Mouse (Mus musculus): Measurements from ENCODE around the gene Maff. TPM values are rescaled to one million over a fixed set of nuclear protein-coding genes. Genes with fewer than 3 reads are reported as not detected.

Gene Maff
- 0.77 and 1.1 TPM in 2 replicates for polyA plus RNA-seq (2012; rRNA removed)

DNA sequence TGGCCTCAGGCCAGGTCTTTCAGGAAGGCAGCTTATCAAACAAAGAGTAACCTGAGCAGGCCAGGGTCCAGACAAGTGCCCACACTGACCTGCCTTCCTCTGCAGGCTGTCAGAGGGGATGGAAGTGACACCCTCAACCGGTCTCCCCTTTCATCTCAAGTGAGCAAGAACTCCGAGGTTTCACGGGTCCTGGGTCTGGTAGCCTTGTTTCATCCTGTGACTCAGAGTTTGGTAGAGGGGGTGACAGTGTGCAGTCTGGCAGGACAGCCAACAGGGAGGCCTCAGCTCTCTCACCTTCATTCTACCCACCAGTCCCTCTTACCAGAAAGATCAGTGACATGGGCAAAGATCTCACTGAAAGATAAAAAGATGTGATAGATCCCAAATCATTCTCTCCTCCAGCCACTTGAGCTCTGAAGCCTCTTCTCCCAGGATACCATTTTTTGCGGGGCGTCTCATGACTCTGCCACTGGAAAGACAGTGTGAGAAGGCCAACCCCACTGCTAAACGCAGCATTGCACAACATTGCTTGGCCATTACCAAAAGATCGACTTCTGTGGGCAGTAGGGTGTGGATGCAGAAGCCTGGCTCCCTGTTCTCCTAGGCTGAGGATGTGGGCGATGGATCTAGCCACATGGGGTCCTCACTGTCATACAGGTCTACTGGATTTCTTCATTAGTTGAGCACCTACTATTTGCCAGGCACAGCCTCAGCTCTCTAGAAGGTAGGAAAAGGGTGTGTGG lies at the start of gene Maff:
Gene Maff, plus strand, starts transcription at position 571 of the 743 bp plus-strand sequence.
- no peaks in the 10 kb centered on the region for H3K27me3 ChIP-seq (ENCODE audit: control insufficient read depth, insufficient read depth, low read length)
- peaks cover 14% of the 10 kb centered on the region for H3K4me1 ChIP-seq (ENCODE audit: control insufficient read depth, insufficient read depth, low read length)
- H3K27ac ChIP-seq (ENCODE audit: control insufficient read depth, insufficient read depth, low read depth, low read length), result no peak within 1 kb of the TSS
- TF ChIP-seq CTCF (IDR thresholded peaks at IDR 0.05; ENCODE audit: control insufficient read depth, insufficient read depth, insufficient replicate concordance, low read depth, low read length) (no peak), POLR2A (IDR thresholded peaks at IDR 0.05; ENCODE audit: control insufficient read depth, low read depth, low read length) (no peak)
- H3K36me3 ChIP-seq (ENCODE audit: control insufficient read depth, insufficient read depth, low read length), result no peaks in the 10 kb centered on the region
- H3K4me3 ChIP-seq (ENCODE audit: control insufficient read depth, low read depth, low read length), result peak within 1 kb of the TSS; percentile 84

DNA sequence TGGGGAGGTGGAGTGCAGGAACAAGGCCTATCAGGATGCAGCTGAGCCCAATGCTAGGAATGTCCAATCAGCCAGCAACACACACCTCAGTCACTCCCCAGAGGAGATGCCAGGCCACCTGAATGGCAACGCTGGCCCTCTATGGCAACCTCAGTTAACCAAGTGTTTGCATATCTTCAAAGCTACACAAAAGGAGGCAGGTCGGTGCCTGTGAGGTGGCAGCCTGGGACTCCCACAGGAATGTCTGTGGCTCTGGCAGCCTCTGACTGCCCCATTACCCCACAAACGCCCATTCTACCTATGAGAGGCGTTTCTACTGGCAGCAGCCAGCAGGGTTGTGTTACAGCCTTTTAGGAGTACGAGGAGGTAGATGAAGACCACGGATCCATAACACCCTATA lies 47.9 kb upstream of the Maff start:
- no peaks in the 10 kb centered on the region for H3K27me3 ChIP-seq (ENCODE audit: control insufficient read depth, insufficient read depth, low read length)
- TF ChIP-seq POLR2A (IDR thresholded peaks at IDR 0.05; ENCODE audit: control insufficient read depth, low read depth, low read length), result no peak
- H3K36me3 ChIP-seq (ENCODE audit: control insufficient read depth, insufficient read depth, low read length), result no peaks in the 10 kb centered on the region
- no peaks in the 10 kb centered on the region for H3K4me1 ChIP-seq (ENCODE audit: control insufficient read depth, insufficient read depth, low read length)
- no peak overlapping the region for H3K27ac ChIP-seq (ENCODE audit: control insufficient read depth, insufficient read depth, low read depth, low read length)
- no peak overlapping the region for H3K4me3 ChIP-seq (ENCODE audit: control insufficient read depth, low read depth, low read length)

DNA sequence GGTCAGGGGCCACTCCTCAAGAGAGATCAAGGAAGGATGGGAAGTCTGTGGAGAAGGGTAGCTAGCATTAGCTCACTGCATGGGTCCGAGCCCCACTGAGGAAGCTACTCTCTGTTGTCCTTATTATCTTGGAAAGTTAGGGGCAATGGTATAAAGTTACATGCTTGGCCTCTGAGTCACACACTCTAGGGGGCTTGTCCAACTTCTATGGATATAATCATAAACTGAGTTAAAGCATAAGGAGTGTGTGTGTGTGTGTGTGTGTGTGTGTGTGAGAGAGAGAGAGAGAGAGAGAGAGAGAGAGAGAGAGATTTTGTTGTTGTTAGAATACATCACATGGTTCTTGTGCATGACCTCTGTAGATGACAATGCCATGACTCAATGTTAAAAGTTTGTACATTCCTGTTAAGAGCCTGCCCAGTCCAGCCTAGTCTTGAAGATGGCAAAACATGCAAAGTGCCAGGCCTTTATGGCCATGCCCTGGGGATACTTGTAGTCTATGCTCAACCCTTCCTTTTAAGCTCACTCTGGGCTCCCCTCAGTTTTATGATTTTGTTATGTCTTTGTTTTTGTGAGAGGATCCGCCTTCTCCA lies 46.8 kb upstream of the Maff start:
- Histone ChIP-seq H3K27ac (ENCODE audit: control insufficient read depth, insufficient read depth, low read depth, low read length) (no peak overlapping the region), H3K27me3 (ENCODE audit: control insufficient read depth, insufficient read depth, low read length) (no peaks in the 10 kb centered on the region)
- TF ChIP-seq CTCF (IDR thresholded peaks at IDR 0.05; ENCODE audit: control insufficient read depth, insufficient read depth, insufficient replicate concordance, low read depth, low read length) (no peak), POLR2A (IDR thresholded peaks at IDR 0.05; ENCODE audit: control insufficient read depth, low read depth, low read length) (no peak)

DNA sequence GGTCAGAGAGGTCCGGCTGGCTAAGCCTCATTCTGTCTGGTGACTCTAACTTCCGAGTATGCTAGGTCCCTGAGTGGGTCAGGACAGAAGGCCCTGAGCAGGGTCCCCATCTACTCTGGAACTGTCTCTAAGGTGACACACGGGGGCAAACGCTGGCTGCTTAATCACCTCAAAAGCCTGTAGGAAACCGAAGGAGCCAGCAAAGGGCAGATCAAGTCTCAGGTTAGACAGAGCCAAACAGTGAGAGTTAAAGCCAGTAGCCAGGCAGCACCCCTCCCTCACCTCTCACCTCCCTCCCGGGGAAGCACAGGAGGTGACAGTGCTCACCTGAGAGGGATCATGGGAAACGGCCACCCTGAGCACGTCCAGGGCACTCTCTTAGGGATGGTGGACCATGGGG lies 42.7 kb upstream of the Maff start:
- no peaks in the 10 kb centered on the region; the same call in 1 of the 2 replicates for H3K36me3 ChIP-seq (ENCODE audit: control insufficient read depth, insufficient read depth, low read length)
- H3K27me3 ChIP-seq (ENCODE audit: control insufficient read depth, insufficient read depth, low read length), result no peaks in the 10 kb centered on the region
- no peaks in the 10 kb centered on the region for H3K4me1 ChIP-seq (ENCODE audit: control insufficient read depth, insufficient read depth, low read length)
- H3K4me3 ChIP-seq (ENCODE audit: control insufficient read depth, low read depth, low read length), result no peak overlapping the region
- no peak for TF ChIP-seq POLR2A (IDR thresholded peaks at IDR 0.05; ENCODE audit: control insufficient read depth, low read depth, low read length)
- TF ChIP-seq CTCF (IDR thresholded peaks at IDR 0.05; ENCODE audit: control insufficient read depth, insufficient read depth, insufficient replicate concordance, low read depth, low read length), result no peak
- no peak overlapping the region for H3K27ac ChIP-seq (ENCODE audit: control insufficient read depth, insufficient read depth, low read depth, low read length)

More for the DNA sequence above, 46.8 kb upstream of the Maff start:
- Histone ChIP-seq H3K4me3 (ENCODE audit: control insufficient read depth, low read depth, low read length) (no peak overlapping the region), H3K4me1 (ENCODE audit: control insufficient read depth, insufficient read depth, low read length) (no peaks in the 10 kb centered on the region), H3K36me3 (ENCODE audit: control insufficient read depth, insufficient read depth, low read length) (no peaks in the 10 kb centered on the region)

DNA sequence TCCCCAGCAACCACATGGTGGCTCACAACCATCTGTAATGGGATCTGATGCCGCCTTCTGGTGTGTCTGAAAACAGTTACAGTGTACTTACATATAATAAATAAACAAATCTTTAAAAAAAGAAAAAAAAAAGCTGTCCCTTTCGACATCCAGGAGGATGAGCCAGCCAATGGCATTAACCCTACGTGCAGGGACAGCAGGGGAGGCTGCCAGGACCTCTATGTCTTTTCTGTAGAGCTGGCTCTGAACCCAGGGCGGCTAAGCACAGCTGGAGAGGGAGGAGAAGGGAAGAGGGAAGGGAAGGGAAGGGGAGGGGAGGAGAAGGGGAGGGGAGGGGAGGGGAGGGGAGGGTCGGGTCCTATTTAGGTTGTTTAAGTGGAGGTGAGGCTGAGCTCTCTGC lies 41.6 kb upstream of the Maff start:
- TF ChIP-seq CTCF (IDR thresholded peaks at IDR 0.05; ENCODE audit: control insufficient read depth, insufficient read depth, insufficient replicate concordance, low read depth, low read length), result no peak
- no peak for TF ChIP-seq POLR2A (IDR thresholded peaks at IDR 0.05; ENCODE audit: control insufficient read depth, low read depth, low read length)
- H3K4me3 ChIP-seq (ENCODE audit: control insufficient read depth, low read depth, low read length), result no peak overlapping the region
- H3K4me1 ChIP-seq (ENCODE audit: control insufficient read depth, insufficient read depth, low read length), result no peaks in the 10 kb centered on the region
- no peaks in the 10 kb centered on the region; the same call in 1 of the 2 replicates for H3K36me3 ChIP-seq (ENCODE audit: control insufficient read depth, insufficient read depth, low read length)
- H3K27ac ChIP-seq (ENCODE audit: control insufficient read depth, insufficient read depth, low read depth, low read length), result no peak overlapping the region
- H3K27me3 ChIP-seq (ENCODE audit: control insufficient read depth, insufficient read depth, low read length), result no peaks in the 10 kb centered on the region

DNA sequence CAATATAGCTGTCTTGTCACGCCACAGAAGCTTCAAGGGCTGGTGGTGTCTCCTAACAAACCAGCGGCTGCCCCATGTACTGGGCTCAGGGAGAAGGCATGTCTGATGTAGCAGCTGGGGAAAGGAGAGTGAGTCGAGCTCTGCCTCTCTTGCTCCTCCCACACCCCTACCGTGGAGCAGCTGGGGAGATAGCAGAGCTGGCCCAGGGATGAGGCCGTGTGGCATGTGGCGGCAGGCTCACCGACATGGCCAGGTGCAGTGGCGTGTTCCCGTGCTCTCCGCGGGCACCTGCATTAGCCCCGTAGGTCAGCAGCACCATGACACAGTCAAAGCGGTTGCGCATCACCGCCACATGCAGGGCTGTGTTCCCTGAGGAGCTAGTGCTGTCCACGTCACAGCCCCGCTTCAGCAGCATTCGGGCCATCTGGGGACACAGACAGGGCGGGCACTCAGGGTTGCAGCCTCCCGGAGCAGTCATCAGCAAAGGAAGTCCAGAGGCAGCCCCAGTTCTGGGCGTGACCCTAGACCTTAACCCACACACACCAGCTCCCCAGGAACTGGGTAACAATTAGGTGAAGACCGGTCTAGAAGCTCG lies 40.3 kb upstream of the Maff start:
- H3K4me3 ChIP-seq (ENCODE audit: control insufficient read depth, low read depth, low read length), result no peak overlapping the region
- no peaks in the 10 kb centered on the region for H3K27me3 ChIP-seq (ENCODE audit: control insufficient read depth, insufficient read depth, low read length)
- TF ChIP-seq POLR2A (IDR thresholded peaks at IDR 0.05; ENCODE audit: control insufficient read depth, low read depth, low read length), result no peak
- no peak for TF ChIP-seq CTCF (IDR thresholded peaks at IDR 0.05; ENCODE audit: control insufficient read depth, insufficient read depth, insufficient replicate concordance, low read depth, low read length)
- H3K36me3 ChIP-seq (ENCODE audit: control insufficient read depth, insufficient read depth, low read length), result no peaks in the 10 kb centered on the region; the same call in 1 of the 2 replicates
- H3K27ac ChIP-seq (ENCODE audit: control insufficient read depth, insufficient read depth, low read depth, low read length), result no peak overlapping the region
- no peaks in the 10 kb centered on the region for H3K4me1 ChIP-seq (ENCODE audit: control insufficient read depth, insufficient read depth, low read length)

DNA sequence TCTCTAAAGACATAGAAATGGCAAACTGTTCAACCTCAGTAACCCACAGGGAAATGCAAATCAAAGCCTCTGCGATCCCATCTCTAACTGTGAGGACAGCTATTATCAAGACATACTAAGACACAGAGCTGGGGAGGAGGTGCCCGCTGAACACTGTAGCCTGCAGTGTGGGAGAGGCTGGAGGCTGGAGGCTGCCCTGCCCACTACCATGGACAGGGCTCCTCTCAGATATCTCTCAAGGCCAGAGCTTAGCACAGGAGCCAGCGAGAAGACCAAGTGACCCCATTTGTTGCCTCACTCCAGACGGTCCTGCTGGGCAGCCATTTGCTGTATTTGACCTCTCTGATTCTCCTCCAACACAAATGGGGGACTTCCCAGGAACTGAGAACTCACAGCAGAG lies 38.6 kb upstream of the Maff start:
- Histone ChIP-seq H3K27me3 (ENCODE audit: control insufficient read depth, insufficient read depth, low read length) (no peaks in the 10 kb centered on the region), H3K4me1 (ENCODE audit: control insufficient read depth, insufficient read depth, low read length) (no peaks in the 10 kb centered on the region), H3K4me3 (ENCODE audit: control insufficient read depth, low read depth, low read length) (no peak overlapping the region), H3K36me3 (ENCODE audit: control insufficient read depth, insufficient read depth, low read length) (no peaks in the 10 kb centered on the region; the same call in 1 of the 2 replicates), H3K27ac (ENCODE audit: control insufficient read depth, insufficient read depth, low read depth, low read length) (no peak overlapping the region)
- TF ChIP-seq POLR2A (IDR thresholded peaks at IDR 0.05; ENCODE audit: control insufficient read depth, low read depth, low read length), result no peak
- no peak for TF ChIP-seq CTCF (IDR thresholded peaks at IDR 0.05; ENCODE audit: control insufficient read depth, insufficient read depth, insufficient replicate concordance, low read depth, low read length)
